Mouse (Mus musculus): ENCODE data around the gene Pde6g. TPM values are rescaled to one million over a fixed set of nuclear protein-coding genes. Genes with fewer than 3 reads are reported as not detected.
A peak's percentile ranks its signal among the peaks of the same experiment; 100 is the strongest.

Pde6g gene
- polyA plus RNA-seq, 1 experiment from 2014 or later = 0.17 TPM

- Histone ChIP-seq H3K27me3 (no peaks in the 10 kb centered on the region), H3K27ac (replicated peaks) (peak overlapping the region; percentile 94), H3K36me3 (replicated peaks) (peaks cover 55% of the 10 kb centered on the region), H3K4me1 (replicated peaks) (peaks cover 63% of the 10 kb centered on the region), H3K4me2 (peak overlapping the region; percentile 98), H3K4me3 (replicated peaks) (peak overlapping the region; percentile 95), H3K9me3 (replicated peaks) (no peaks in the 10 kb centered on the region), H3K9ac (peak overlapping the region; percentile 94)
- WGBS (ENCODE audit: insufficient replicate concordance) = under 1% methylated on average over 48 of the region's 48 CpGs
- ATAC-seq (ENCODE audit: insufficient read depth) = peak; percentile 58
Measured at GRCm38 (mm10) chr11:120492024-120492877, 39.0 kb upstream of the Pde6g start.

DNA sequence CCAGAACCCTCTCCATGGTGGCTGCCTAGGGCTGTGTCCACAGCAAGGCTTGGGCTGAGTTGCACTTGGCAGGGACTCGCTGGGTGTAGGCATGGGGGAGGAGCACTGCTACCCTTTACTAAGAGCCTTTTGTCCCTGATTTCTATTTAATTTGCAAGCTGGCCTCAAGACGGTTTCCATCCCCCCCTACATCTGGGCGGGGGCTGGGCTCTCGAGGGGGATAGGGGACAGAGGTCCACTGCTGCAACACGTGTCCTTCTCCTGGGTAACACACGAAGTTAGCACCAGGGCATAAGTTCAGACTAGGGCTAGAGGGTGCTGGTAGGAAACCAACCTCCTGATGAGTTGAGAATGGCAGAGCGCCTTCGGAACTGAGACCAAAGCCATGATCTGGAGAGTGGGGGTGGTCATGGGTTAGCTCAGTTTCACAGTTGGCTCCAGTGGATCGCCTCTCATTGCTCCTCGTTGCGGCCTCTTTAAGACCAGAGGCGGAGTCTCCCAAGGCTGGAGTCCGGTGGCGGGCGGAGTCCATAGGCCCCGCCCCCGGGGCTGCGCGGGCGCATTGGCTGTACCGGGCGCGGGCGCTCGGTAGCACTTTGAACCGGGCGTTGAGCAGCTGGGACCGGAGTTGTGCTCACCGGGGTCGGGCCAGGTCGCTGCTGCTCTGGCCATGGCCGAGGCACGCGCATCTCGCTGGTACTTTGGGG, 38.2 kb upstream of the Pde6g start, which contains the start of gene Slc25a10:
Gene Slc25a10, plus strand, starts transcription at position 524 of the 707 bp plus-strand sequence.
- Histone ChIP-seq H3K27ac (replicated peaks) (peak within 1 kb of the TSS; percentile 94), H3K9ac (peak within 1 kb of the TSS; percentile 94), H3K9me3 (replicated peaks) (no peaks in the 10 kb centered on the region), H3K4me1 (replicated peaks) (peaks cover 71% of the 10 kb centered on the region), H3K36me3 (replicated peaks) (peaks cover 55% of the 10 kb centered on the region), H3K4me3 (replicated peaks) (peak within 1 kb of the TSS; percentile 95), H3K27me3 (no peaks in the 10 kb centered on the region), H3K4me2 (peak within 1 kb of the TSS; percentile 98)
- WGBS (ENCODE audit: insufficient replicate concordance) = under 1% methylated on average over 35 of the region's 35 CpGs
- ATAC-seq (ENCODE audit: insufficient read depth) = peak; percentile 83

GRCm38 (mm10) chr11:120490291-120491046, 37.2 kb upstream of the Pde6g start:
- 37% methylated on average over 4 of the region's 4 CpGs for WGBS (ENCODE audit: insufficient replicate concordance)

DNA sequence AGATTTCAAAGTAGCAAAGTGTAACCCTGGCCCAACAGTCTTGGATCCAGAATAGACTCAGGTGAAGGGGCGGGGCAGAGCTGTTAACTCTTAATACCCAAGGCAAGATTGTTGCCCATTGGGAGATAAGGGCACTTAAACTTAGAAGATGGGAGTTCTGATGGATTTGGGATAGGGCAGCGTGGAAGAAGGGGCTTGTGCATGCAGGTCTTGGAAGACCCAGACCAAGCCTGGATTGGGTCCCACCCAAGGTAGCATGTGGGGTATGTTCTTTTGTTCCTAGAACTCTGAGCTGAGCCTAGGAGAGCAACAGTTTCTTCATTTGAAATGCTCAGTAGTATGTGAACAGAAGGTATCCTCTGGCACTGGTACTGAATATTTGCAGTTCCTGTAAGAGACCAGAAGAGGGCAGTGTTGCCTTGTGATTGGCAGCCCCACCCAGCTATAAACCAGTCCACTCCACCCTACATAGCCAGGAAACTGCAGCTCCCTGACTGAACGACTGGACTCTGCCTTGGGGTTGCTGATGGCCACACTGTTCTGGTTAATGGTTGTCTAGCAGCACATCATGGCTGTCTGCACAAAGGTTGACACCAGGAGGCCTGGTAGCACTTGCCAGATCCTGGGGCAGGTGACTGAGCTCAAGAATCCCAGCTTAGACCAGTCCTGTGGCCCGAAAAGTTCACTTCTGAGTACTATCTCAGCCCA, 35.9 kb upstream of the Pde6g start:
- peak; percentile 38 for ATAC-seq (ENCODE audit: insufficient read depth)
- Histone ChIP-seq H3K9ac (no peak overlapping the region), H3K4me2 (0 out of 2 replicates have a peak overlapping the region, but pooled peaks have one; percentile 8), H3K36me3 (replicated peaks) (peaks cover 42% of the 10 kb centered on the region), H3K27ac (replicated peaks) (peak overlapping the region; percentile 94), H3K4me1 (replicated peaks) (peaks cover 89% of the 10 kb centered on the region), H3K4me3 (replicated peaks) (no peak overlapping the region), H3K27me3 (no peaks in the 10 kb centered on the region), H3K9me3 (replicated peaks) (no peaks in the 10 kb centered on the region)
- WGBS (ENCODE audit: insufficient replicate concordance) = 55% methylated on average over 4 of the region's 4 CpGs

More at GRCm38 (mm10) chr11:120490291-120491046, 37.2 kb upstream of the Pde6g start:
- Histone ChIP-seq H3K36me3 (replicated peaks) (peaks cover 53% of the 10 kb centered on the region), H3K9me3 (replicated peaks) (no peaks in the 10 kb centered on the region), H3K4me3 (replicated peaks) (peak overlapping the region; percentile 95; the same call in 1 of the 2 replicates), H3K9ac (no peak overlapping the region), H3K4me2 (peak overlapping the region; percentile 98), H3K27me3 (no peaks in the 10 kb centered on the region), H3K4me1 (replicated peaks) (peaks cover 80% of the 10 kb centered on the region), H3K27ac (replicated peaks) (peak overlapping the region; percentile 94)
- ATAC-seq (ENCODE audit: insufficient read depth) = no peak

GRCm38 (mm10) chr11:120488516-120488915, 35.2 kb upstream of the Pde6g start:
- Histone ChIP-seq H3K9me3 (replicated peaks) (no peaks in the 10 kb centered on the region), H3K9ac (no peak overlapping the region), H3K4me2 (no peak overlapping the region), H3K4me1 (replicated peaks) (peaks cover 89% of the 10 kb centered on the region), H3K27ac (replicated peaks) (peak overlapping the region; percentile 35), H3K36me3 (replicated peaks) (peaks cover 46% of the 10 kb centered on the region), H3K27me3 (no peaks in the 10 kb centered on the region), H3K4me3 (replicated peaks) (no peak overlapping the region)
- no peak for ATAC-seq (ENCODE audit: insufficient read depth)
- 72% methylated on average over 4 of the region's 4 CpGs for WGBS (ENCODE audit: insufficient replicate concordance)

- 7% methylated on average over 10 of the region's 10 CpGs for WGBS (ENCODE audit: insufficient replicate concordance)
- H3K36me3 ChIP-seq (replicated peaks) = peaks cover 78% of the 10 kb centered on the region
- H3K9ac ChIP-seq = peak overlapping the region; percentile 75
- peak overlapping the region; percentile 76 for H3K4me3 ChIP-seq (replicated peaks)
- peak overlapping the region; percentile 93 for H3K4me2 ChIP-seq
- no peaks in the 10 kb centered on the region for H3K9me3 ChIP-seq (replicated peaks)
- H3K27me3 ChIP-seq = no peaks in the 10 kb centered on the region
- H3K27ac ChIP-seq (replicated peaks) = peak overlapping the region; percentile 63
- no peak for ATAC-seq (ENCODE audit: insufficient read depth)
- H3K4me1 ChIP-seq (replicated peaks) = peaks cover 61% of the 10 kb centered on the region
Measured at GRCm38 (mm10) chr11:120485251-120485650, 32.0 kb upstream of the Pde6g start.

GRCm38 (mm10) chr11:120484265-120484981, 31.1 kb upstream of the Pde6g start, which contains the start of gene Mrpl12:
Gene Mrpl12, plus strand, starts transcription at chr11:120484613.
- peak within 1 kb of the TSS; percentile 75 for H3K9ac ChIP-seq
- ATAC-seq (ENCODE audit: insufficient read depth) = peak; percentile 87
- H3K4me2 ChIP-seq = peak within 1 kb of the TSS; percentile 93
- peak within 1 kb of the TSS; percentile 63 for H3K27ac ChIP-seq (replicated peaks)
- H3K9me3 ChIP-seq (replicated peaks) = no peaks in the 10 kb centered on the region
- no peaks in the 10 kb centered on the region for H3K27me3 ChIP-seq
- peaks cover 83% of the 10 kb centered on the region for H3K36me3 ChIP-seq (replicated peaks)
- peaks cover 52% of the 10 kb centered on the region for H3K4me1 ChIP-seq (replicated peaks)
- WGBS (ENCODE audit: insufficient replicate concordance) = 1% methylated on average over 60 of the region's 60 CpGs
- H3K4me3 ChIP-seq (replicated peaks) = peak within 1 kb of the TSS; percentile 76

- H3K27me3 ChIP-seq = no peaks in the 10 kb centered on the region
- H3K4me2 ChIP-seq = peak overlapping the region; percentile 93
- peak overlapping the region; percentile 63 for H3K27ac ChIP-seq (replicated peaks)
- ATAC-seq (ENCODE audit: insufficient read depth) = no peak
- peak overlapping the region; percentile 75; the same call in 1 of the 2 replicates for H3K9ac ChIP-seq
- peak overlapping the region; percentile 76; the same call in 1 of the 2 replicates for H3K4me3 ChIP-seq (replicated peaks)
- WGBS (ENCODE audit: insufficient replicate concordance) = 84% methylated on average over 7 of the region's 7 CpGs
- peaks cover 84% of the 10 kb centered on the region for H3K36me3 ChIP-seq (replicated peaks)
- peaks cover 43% of the 10 kb centered on the region for H3K4me1 ChIP-seq (replicated peaks)
- no peaks in the 10 kb centered on the region for H3K9me3 ChIP-seq (replicated peaks)
Measured at GRCm38 (mm10) chr11:120483448-120483934, 30.2 kb upstream of the Pde6g start.

DNA sequence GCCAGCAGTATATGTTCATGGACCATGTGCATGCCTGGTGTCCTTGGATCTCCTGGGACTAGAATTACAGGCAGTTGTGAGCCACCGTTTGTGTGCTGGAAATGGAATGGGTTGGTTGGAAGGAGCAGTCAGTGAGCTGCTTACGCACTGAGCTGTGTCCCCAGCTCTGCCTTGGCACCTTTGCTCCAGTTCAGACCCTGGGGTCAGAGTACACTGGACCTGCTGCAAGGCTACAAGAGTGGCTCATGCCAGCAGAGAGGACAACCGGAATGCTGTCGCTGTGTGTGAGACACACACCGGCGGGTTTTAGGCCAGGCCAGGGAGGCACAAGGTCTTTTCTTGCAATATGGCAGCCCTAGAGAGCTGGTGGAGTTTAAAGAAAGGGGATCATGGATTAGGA, 18.8 kb upstream of the Pde6g start:
- 91% methylated on average over 6 of the region's 6 CpGs for WGBS (ENCODE audit: insufficient replicate concordance)
- Histone ChIP-seq H3K9me3 (replicated peaks) (no peaks in the 10 kb centered on the region), H3K4me3 (replicated peaks) (no peak overlapping the region), H3K4me2 (no peak overlapping the region), H3K27me3 (no peaks in the 10 kb centered on the region), H3K9ac (no peak overlapping the region), H3K4me1 (replicated peaks) (peaks cover 17% of the 10 kb centered on the region), H3K36me3 (replicated peaks) (peaks cover 83% of the 10 kb centered on the region), H3K27ac (replicated peaks) (no peak overlapping the region)
- no peak for ATAC-seq (ENCODE audit: insufficient read depth)

Data from liver, embryonic 15.5 days (tissue).